Mouse (Mus musculus) layer of hippocampus, postnatal 25 days (tissue): ENCODE results near the gene Bhlha9. TPM values are rescaled to one million over a fixed set of nuclear protein-coding genes. Genes with fewer than 3 reads are reported as not detected.

Source experiments
- total RNA-seq, 2 experiments: library from RNA; stranded (reverse); gene quantifications; 2 replicates each; pipeline ENCODE4 v1.2.3; 2021

The Bhlha9 gene
- total RNA-seq, 2 experiments from 2014 or later, result 5.4 TPM

Other genes starting within 250 kb of the Bhlha9 start
- 100 to 1,000 TPM; 487 to 511 TPM for gene Abr, start 50.2 kb upstream of the Bhlha9 start, total RNA-seq
- under 1 TPM; 0.38 to 0.42 TPM for gene Trarg1, start 7.3 kb downstream of the Bhlha9 start, total RNA-seq
- 10 to 100 TPM; 50.1 to 58.1 TPM for gene Gosr1, start 91.1 kb downstream of the Bhlha9 start, total RNA-seq
- gene Cpd, start 174.5 kb downstream of the Bhlha9 start, total RNA-seq, result 10 to 100 TPM; 57.7 to 62.8 TPM
- gene Tmigd1, start 229.7 kb downstream of the Bhlha9 start, total RNA-seq, result not detected